Mouse (Mus musculus) urinary bladder, postnatal 36 days (tissue): ENCODE results near the gene Frmpd1.

Experiments
- DNase-seq, 2 experiments: peaks; one replicate each; pipeline ENCODE4 v3.0.0; 2022; ENCODE audit warnings: low spot score in 2 of 2, mixed read lengths in 1 of 2

Gene Frmpd1

GRCm38 (mm10) chr4:45184521-45185330 is at the start of gene Frmpd1:
Frmpd1 (plus strand) TSS chr4:45184875.
- DNase-seq, result peak; percentile 35 to 53

- DNase-seq, result no peak
Observed at GRCm38 (mm10) chr4:45137636-45138035, 47.0 kb upstream of the Frmpd1 start.

GRCm38 (mm10) chr4:45141835-45142234 is 42.8 kb upstream of the Frmpd1 start:
- DNase-seq, result no peak

GRCm38 (mm10) chr4:45142411-45142810 is 42.3 kb upstream of the Frmpd1 start:
- DNase-seq, result no peak

- DNase-seq, result no peak
Observed at GRCm38 (mm10) chr4:45143005-45143404, 41.7 kb upstream of the Frmpd1 start.

GRCm38 (mm10) chr4:45156433-45156832 is 28.2 kb upstream of the Frmpd1 start:
- DNase-seq, result no peak

- no peak for DNase-seq
Observed at GRCm38 (mm10) chr4:45158608-45159007, 26.1 kb upstream of the Frmpd1 start.

GRCm38 (mm10) chr4:45160773-45161172 is 23.9 kb upstream of the Frmpd1 start:
- DNase-seq, result no peak

GRCm38 (mm10) chr4:45163711-45164110 is 21.0 kb upstream of the Frmpd1 start:
- no peak for DNase-seq

GRCm38 (mm10) chr4:45165477-45165876 is 19.2 kb upstream of the Frmpd1 start:
- DNase-seq, result no peak

- DNase-seq, result no peak
Observed at GRCm38 (mm10) chr4:45165955-45166354, 18.7 kb upstream of the Frmpd1 start.

- no peak for DNase-seq
Observed at GRCm38 (mm10) chr4:45171340-45171739, 13.3 kb upstream of the Frmpd1 start.

GRCm38 (mm10) chr4:45183818-45184520 is 706 bp upstream of the Frmpd1 start:
- DNase-seq, result no peak

GRCm38 (mm10) chr4:45185331-45185669 is 625 bp downstream of the Frmpd1 start:
- DNase-seq, result no peak

- no peak for DNase-seq
Observed at GRCm38 (mm10) chr4:45198296-45198695, 13.6 kb downstream of the Frmpd1 start.

- DNase-seq, result no peak
Observed at GRCm38 (mm10) chr4:45203283-45203682, 18.6 kb downstream of the Frmpd1 start.

- no peak for DNase-seq
Observed at GRCm38 (mm10) chr4:45207444-45207843, 22.8 kb downstream of the Frmpd1 start.

- DNase-seq, result no peak
Observed at GRCm38 (mm10) chr4:45208832-45209363, 24.2 kb downstream of the Frmpd1 start.

- DNase-seq, result no peak
Observed at GRCm38 (mm10) chr4:45212342-45213063, 27.8 kb downstream of the Frmpd1 start.

- no peak for DNase-seq
Observed at GRCm38 (mm10) chr4:45219946-45220345, 35.3 kb downstream of the Frmpd1 start.

- no peak for DNase-seq
Observed at GRCm38 (mm10) chr4:45222395-45222794, 37.7 kb downstream of the Frmpd1 start.

- DNase-seq, result no peak
Observed at GRCm38 (mm10) chr4:45230263-45230662, 45.6 kb downstream of the Frmpd1 start.
